Mouse (Mus musculus): ENCODE measurements around the gene Pigl. TPM values are rescaled to one million over a fixed set of nuclear protein-coding genes. Genes with fewer than 3 reads are reported as not detected.

Pigl gene
- total and polyA plus RNA-seq, 3 experiments = 3.1 to 3.5 (median 3.5) TPM

GRCm38 (mm10) chr11:62543991-62544390, 85.7 kb downstream of the Pigl start:
- Histone ChIP-seq H3K36me3 (ENCODE audit: control insufficient read depth, insufficient read depth, low read length) (no peaks in the 10 kb centered on the region), H3K27ac (no peak overlapping the region), H3K27me3 (ENCODE audit: control insufficient read depth, insufficient read depth, low read length) (no peaks in the 10 kb centered on the region), H3K79me2 (replicated peaks; ENCODE audit: control insufficient read depth, insufficient read depth, low read length) (no peaks in the 10 kb centered on the region), H3K9ac (ENCODE audit: low read depth, low read length) (no peak overlapping the region), H3K4me3 (no peak overlapping the region), H3K4me1 (ENCODE audit: control insufficient read depth, insufficient read depth, low read length) (peaks cover 1% of the 10 kb centered on the region)
- intact Hi-C loops (cut with DNase I) = no loop called here
- DNase-seq = no peak
- TF ChIP-seq EP300 (IDR thresholded peaks at IDR 0.05; ENCODE audit: insufficient read depth, low read depth, low read length) (no peak), POLR2A (IDR thresholded peaks at IDR 0.05; ENCODE audit: insufficient read depth, low read depth, low read length) (no peak)
- 86% methylated on average over 3 of the region's 3 CpGs for whole genome bisulfite sequencing

- Histone ChIP-seq H3K79me2 (replicated peaks; ENCODE audit: control insufficient read depth, insufficient read depth, low read length) (no peaks in the 10 kb centered on the region), H3K36me3 (ENCODE audit: control insufficient read depth, insufficient read depth, low read length) (peaks cover 18% of the 10 kb centered on the region), H3K4me3 (peak overlapping the region; percentile 82), H3K27ac (peak overlapping the region; percentile 100), H3K27me3 (ENCODE audit: control insufficient read depth, insufficient read depth, low read length) (no peaks in the 10 kb centered on the region), H3K4me1 (ENCODE audit: control insufficient read depth, insufficient read depth, low read length) (peaks cover 3% of the 10 kb centered on the region), H3K9ac (ENCODE audit: low read depth, low read length) (peak overlapping the region; percentile 31)
- TF ChIP-seq CTCF (IDR thresholded peaks at IDR 0.05) (no peak), POLR2A (IDR thresholded peaks at IDR 0.05; ENCODE audit: insufficient read depth, low read depth, low read length) (0 out of 2 replicates have a peak, but pooled peaks have one; percentile 10)
- DNase-seq = peak; percentile 75 to 81
- intact Hi-C loops (cut with DNase I) = loop anchor here (2.0 to 5.0 kb wide), 3 partner anchors 53 to 98 kb away; partner anchors contain the start of genes Lrrc75a and Mmgt2
- WGBS = 1% methylated on average over 5 of the region's 5 CpGs
Observed at GRCm38 (mm10) chr11:62549782-62550181, 91.5 kb downstream of the Pigl start.

DNA sequence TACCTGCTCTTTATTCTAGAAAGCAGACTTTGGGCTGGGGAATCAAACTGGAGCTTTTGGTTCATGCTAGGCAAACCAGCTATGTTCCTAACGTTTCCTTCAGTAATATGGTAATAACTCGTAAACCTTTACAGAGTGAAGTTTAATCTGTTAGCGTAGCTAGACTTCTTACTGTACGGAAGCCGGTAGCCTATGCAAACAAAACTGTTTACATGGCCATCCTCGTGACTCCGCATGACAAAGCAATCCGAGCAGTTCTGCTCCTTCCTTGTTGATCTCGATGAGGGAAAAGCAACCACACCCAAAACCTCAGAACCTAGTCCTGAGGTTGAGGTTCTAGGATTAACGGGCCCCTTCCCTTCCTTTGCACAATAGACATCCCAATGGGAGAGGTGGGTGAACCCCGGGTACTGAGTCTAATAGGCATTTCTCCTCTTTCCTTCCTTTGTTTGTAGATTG, 92.0 kb downstream of the Pigl start:
- WGBS = under 1% methylated on average over 11 of the region's 11 CpGs
- Histone ChIP-seq H3K27ac (peak overlapping the region; percentile 100), H3K9ac (ENCODE audit: low read depth, low read length) (peak overlapping the region; percentile 91), H3K4me3 (peak overlapping the region; percentile 82), H3K79me2 (replicated peaks; ENCODE audit: control insufficient read depth, insufficient read depth, low read length) (no peaks in the 10 kb centered on the region), H3K36me3 (ENCODE audit: control insufficient read depth, insufficient read depth, low read length) (peaks cover 23% of the 10 kb centered on the region), H3K27me3 (ENCODE audit: control insufficient read depth, insufficient read depth, low read length) (no peaks in the 10 kb centered on the region), H3K4me1 (ENCODE audit: control insufficient read depth, insufficient read depth, low read length) (peaks cover 3% of the 10 kb centered on the region)
- peak; percentile 45; the same call in 1 of the 2 replicates for TF ChIP-seq EP300 (IDR thresholded peaks at IDR 0.05; ENCODE audit: insufficient read depth, low read depth, low read length)
- peak; percentile 37; the same call in 1 of the 2 replicates for TF ChIP-seq POLR2A (IDR thresholded peaks at IDR 0.05; ENCODE audit: insufficient read depth, low read depth, low read length)
- no peak for TF ChIP-seq CTCF (IDR thresholded peaks at IDR 0.05)
- intact Hi-C loops (cut with DNase I) = loop anchor here (2.0 to 5.0 kb wide), 3 partner anchors 53 to 97 kb away; partner anchors contain the start of genes Lrrc75a and Mmgt2
- DNase-seq = peak; percentile 73

- peak; percentile 97 to 99 for DNase-seq
- H3K79me2 ChIP-seq (replicated peaks; ENCODE audit: control insufficient read depth, insufficient read depth, low read length) = no peaks in the 10 kb centered on the region
- H3K27ac ChIP-seq = peak within 1 kb of the TSS; percentile 100
- H3K36me3 ChIP-seq (ENCODE audit: control insufficient read depth, insufficient read depth, low read length) = peaks cover 26% of the 10 kb centered on the region
- H3K9ac ChIP-seq (ENCODE audit: low read depth, low read length) = peak within 1 kb of the TSS; percentile 91
- peak within 1 kb of the TSS; percentile 82 for H3K4me3 ChIP-seq
- H3K4me1 ChIP-seq (ENCODE audit: control insufficient read depth, insufficient read depth, low read length) = peaks cover 5% of the 10 kb centered on the region
- H3K27me3 ChIP-seq (ENCODE audit: control insufficient read depth, insufficient read depth, low read length) = no peaks in the 10 kb centered on the region
- intact Hi-C loops (cut with DNase I) = loop anchor here (2.0 to 5.0 kb wide), 3 partner anchors 52 to 97 kb away; partner anchors contain the start of genes Lrrc75a and Mmgt2
- TF ChIP-seq CTCF (IDR thresholded peaks at IDR 0.05) (no peak), EP300 (IDR thresholded peaks at IDR 0.05; ENCODE audit: insufficient read depth, low read depth, low read length) (0 out of 2 replicates have a peak, but pooled peaks have one; percentile 36), POLR2A (IDR thresholded peaks at IDR 0.05; ENCODE audit: insufficient read depth, low read depth, low read length) (peak; percentile 93)
- WGBS = under 1% methylated on average over 40 of the region's 40 CpGs
Observed at GRCm38 (mm10) chr11:62550727-62551225, 92.5 kb downstream of the Pigl start, which contains the start of gene Ubb. Ubb (plus strand) TSS chr11:62551171.

DNA sequence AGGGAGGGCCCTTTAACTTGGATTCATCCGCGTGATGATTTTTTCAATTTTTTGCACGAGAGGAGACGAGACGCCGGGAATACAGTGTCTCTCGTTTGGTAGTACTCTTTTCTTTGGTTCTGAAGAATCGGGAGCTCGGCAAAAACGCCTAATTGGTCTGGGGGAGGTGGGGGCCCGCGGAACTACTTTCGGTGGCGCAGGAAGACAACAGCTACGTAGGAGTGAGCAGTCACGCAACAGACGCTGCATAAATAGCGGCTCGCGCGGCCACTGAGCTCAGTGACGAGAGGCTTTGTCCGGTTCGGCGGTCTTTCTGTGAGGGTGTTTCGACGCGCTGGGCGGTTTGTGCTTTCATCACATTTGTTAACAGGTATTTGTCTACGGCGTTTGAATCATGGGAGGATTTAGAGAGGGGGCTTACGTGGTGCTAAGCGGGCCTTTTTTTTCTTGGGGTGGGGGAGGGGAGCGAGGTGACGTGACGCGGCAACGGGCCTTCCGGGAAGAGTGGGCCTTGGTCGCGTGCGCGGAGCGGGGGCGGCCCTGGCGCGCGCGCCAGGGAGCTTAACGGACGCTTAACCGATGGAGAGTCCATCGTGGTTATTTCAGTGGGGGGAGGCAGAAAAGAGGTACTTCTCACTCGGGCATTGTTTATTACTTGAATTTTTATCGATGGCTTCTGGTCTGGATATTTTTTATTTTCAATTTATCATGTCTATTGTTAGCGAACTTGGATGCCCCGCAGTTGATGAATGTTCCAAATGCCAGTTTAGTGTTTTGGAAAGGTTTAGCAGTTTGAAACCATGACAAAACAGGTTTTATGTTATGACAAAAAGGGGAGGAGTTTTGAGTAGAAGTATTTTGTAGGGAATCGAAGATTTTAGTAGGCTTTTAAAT, 93.2 kb downstream of the Pigl start:
- Histone ChIP-seq H3K79me2 (replicated peaks; ENCODE audit: control insufficient read depth, insufficient read depth, low read length) (no peaks in the 10 kb centered on the region), H3K27me3 (ENCODE audit: control insufficient read depth, insufficient read depth, low read length) (no peaks in the 10 kb centered on the region), H3K4me3 (peak overlapping the region; percentile 82), H3K36me3 (ENCODE audit: control insufficient read depth, insufficient read depth, low read length) (peaks cover 26% of the 10 kb centered on the region), H3K4me1 (ENCODE audit: control insufficient read depth, insufficient read depth, low read length) (peaks cover 5% of the 10 kb centered on the region), H3K9ac (ENCODE audit: low read depth, low read length) (peak overlapping the region; percentile 61), H3K27ac (peak overlapping the region; percentile 100)
- intact Hi-C loops (cut with DNase I) = loop anchor here (2.0 to 5.0 kb wide), 3 partner anchors 51 to 96 kb away; partner anchors contain the start of genes Lrrc75a and Mmgt2
- DNase-seq = peak; percentile 93
- under 1% methylated on average over 58 of the region's 58 CpGs for WGBS
- peak; percentile 100 for TF ChIP-seq POLR2A (IDR thresholded peaks at IDR 0.05; ENCODE audit: insufficient read depth, low read depth, low read length)
- no peak for TF ChIP-seq CTCF (IDR thresholded peaks at IDR 0.05)
- peak; percentile 97 for TF ChIP-seq EP300 (IDR thresholded peaks at IDR 0.05; ENCODE audit: insufficient read depth, low read depth, low read length)

All from heart, adult 2 months (tissue).